ENCODE assay signal across 14 mouse cellular contexts in the genomic region with DNA sequence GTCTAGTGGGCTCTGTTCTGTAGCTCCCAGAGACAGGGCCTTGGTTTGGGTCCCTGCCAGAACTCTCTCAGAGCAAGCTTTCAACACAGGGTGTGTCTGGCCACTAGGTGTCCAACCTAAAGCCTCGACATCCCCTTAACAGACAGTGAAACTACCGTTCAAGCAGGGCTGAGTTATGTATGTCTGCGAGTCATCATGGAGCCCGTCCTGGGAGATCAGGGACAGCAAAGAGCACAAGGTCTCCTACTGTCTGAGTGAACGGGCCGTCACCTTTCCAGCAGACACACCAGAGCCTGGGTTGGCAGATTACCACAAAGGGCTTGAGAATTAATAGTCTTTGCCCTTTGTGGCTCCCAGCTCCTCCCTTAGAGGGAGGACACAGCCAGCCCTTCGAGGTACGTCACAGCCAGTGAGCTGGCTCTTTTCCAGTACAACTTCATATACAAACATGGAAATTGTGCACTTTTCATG. TPM values are rescaled to one million over a fixed set of nuclear protein-coding genes. Genes with fewer than 3 reads are reported as not detected.
DNase-seq lines count a peak whose midpoint lies in the region; ATAC-seq and TF ChIP-seq lines count a peak whose summit lies in the region.
"Had no signal": no experiment of that assay in that cellular context is flagged by ENCODE, and none has a peak within 500 bp of the region (broad histone marks: within the 10 kb centered on the region; RNA-seq: fewer than 3 reads in every experiment).

No protein-coding gene starts in this region.

- TF ChIP-seq POLR2A in liver, adult 2 months (IDR thresholded peaks at IDR 0.05; ENCODE audit: extremely low read depth, insufficient read depth, low read length): no peak
- TF ChIP-seq POLR2A in MEL (IDR thresholded peaks at IDR 0.05; ENCODE audit: control insufficient read depth in 1 of 2, insufficient read depth in 1 of 2, low read depth in 1 of 2, low read length in 2 of 2, poor library complexity in 1 of 2): no peak

- no peaks in the 10 kb centered on the region for H3K27me3 ChIP-seq in liver, adult 2 months (ENCODE audit: control insufficient read depth, insufficient read depth, low read length)
- H3K27me3 ChIP-seq in liver, embryonic 11.5 days (replicated peaks; ENCODE audit: control insufficient read depth, insufficient read depth, low read length): no peaks in the 10 kb centered on the region
- no peaks in the 10 kb centered on the region for H3K27me3 ChIP-seq in MEL (ENCODE audit: control insufficient read depth in 1 of 2, insufficient read depth in 2 of 2, low read length in 2 of 2)
- no peaks in the 10 kb centered on the region for H3K27me3 ChIP-seq in forebrain, embryonic 11.5 days (ENCODE audit: control insufficient read depth, insufficient read depth, low read length)
- H3K27me3 ChIP-seq: lung, embryonic 15.5 days had no signal

- DNase-seq in liver, adult 2 months (ENCODE audit: extremely low read depth, low read depth, low spot score): peak; percentile 71
- no peak for DNase-seq in liver, embryonic 11.5 days (ENCODE audit: low spot score)
- peak; percentile 49 for DNase-seq in MEL (ENCODE audit: low read depth, low spot score)
- DNase-seq in left cerebral cortex, adult 2 months (ENCODE audit: extremely low spot score in 1 of 2, low spot score in 2 of 2): no peak
- DNase-seq in forebrain, embryonic 11.5 days (ENCODE audit: low spot score): no peak
- DNase-seq: cerebellum, adult 9-11 months had no signal

- no peak for TF ChIP-seq CTCF in liver, adult 2 months (IDR thresholded peaks at IDR 0.05; ENCODE audit: low read depth, low read length)
- TF ChIP-seq CTCF in MEL (IDR thresholded peaks at IDR 0.05 in 2 of 3, conservative IDR thresholded peaks at IDR 0.05 in 1 of 3; ENCODE audit: control insufficient read depth in 1 of 3, insufficient read depth in 1 of 3, low read depth in 2 of 3, low read length in 3 of 3, poor library complexity in 1 of 3, severe bottlenecking in 1 of 3): peak in 1 of 3 experiments; percentile 16; a peak in 1 of 6 replicates
- TF ChIP-seq CTCF in left cerebral cortex, adult 2 months (IDR thresholded peaks at IDR 0.05): no peak

- 21% methylated on average over 8 of the region's 8 CpGs for WGBS in liver, adult 2 months
- 62% methylated on average over 8 of the region's 8 CpGs for WGBS in liver, embryonic 11.5 days
- 73% methylated on average over 8 of the region's 8 CpGs for WGBS in forebrain, embryonic 11.5 days

- H3K9me3 ChIP-seq in liver, embryonic 11.5 days (ENCODE audit: control insufficient read depth, low read length): no peaks in the 10 kb centered on the region
- no peaks in the 10 kb centered on the region for H3K9me3 ChIP-seq in MEL (replicated peaks; ENCODE audit: insufficient read depth, low read length)
- no peaks in the 10 kb centered on the region for H3K9me3 ChIP-seq in forebrain, embryonic 11.5 days (ENCODE audit: control insufficient read depth, low read length)
- H3K9me3 ChIP-seq: lung, embryonic 15.5 days had no signal

- H3K9ac ChIP-seq in liver, adult 2 months (ENCODE audit: low read depth, low read length): no peak overlapping the region
- H3K9ac ChIP-seq in liver, embryonic 11.5 days (ENCODE audit: low read depth, low read length): no peak overlapping the region
- H3K9ac ChIP-seq in MEL (ENCODE audit: control insufficient read depth, low read depth, low read length, poor library complexity, severe bottlenecking): no peak overlapping the region
- no peak overlapping the region for H3K9ac ChIP-seq in forebrain, embryonic 11.5 days (ENCODE audit: low read length)
- H3K9ac ChIP-seq: lung, embryonic 15.5 days had no signal

- TF ChIP-seq RAD21 in MEL (IDR thresholded peaks at IDR 0.05; ENCODE audit: low read depth, low read length): no peak; the same call in 1 of the 2 replicates

- H3K4me1 ChIP-seq in liver, adult 2 months (ENCODE audit: control insufficient read depth, insufficient read depth, low read length): peaks cover 5% of the 10 kb centered on the region
- H3K4me1 ChIP-seq in liver, embryonic 11.5 days (replicated peaks; ENCODE audit: control insufficient read depth, insufficient read depth, low read length): peaks cover 10% of the 10 kb centered on the region
- H3K4me1 ChIP-seq in MEL (ENCODE audit: control insufficient read depth in 1 of 2, insufficient read depth in 2 of 2, low read length in 2 of 2): peaks cover 9 to 48% of the 10 kb centered on the region in 2 experiments
- 0 out of 2 replicates have a peak, but pooled peaks cover 2% of the 10 kb centered on the region for H3K4me1 ChIP-seq in forebrain, embryonic 11.5 days (replicated peaks; ENCODE audit: control insufficient read depth, insufficient read depth, low read length)

- H3K4me3 ChIP-seq in liver, adult 2 months (ENCODE audit: insufficient read depth, low read depth, low read length): no peak overlapping the region
- no peak overlapping the region for H3K4me3 ChIP-seq in liver, embryonic 11.5 days (ENCODE audit: low read depth, low read length)
- H3K4me3 ChIP-seq in MEL (ENCODE audit: control insufficient read depth in 1 of 2, insufficient read depth in 1 of 2, low read depth in 2 of 2, low read length in 2 of 2): no peak overlapping the region
- H3K4me3 ChIP-seq in left cerebral cortex, adult 2 months: no peak overlapping the region
- no peak overlapping the region for H3K4me3 ChIP-seq in forebrain, embryonic 11.5 days (ENCODE audit: low read depth, low read length)
- H3K4me3 ChIP-seq: lung, embryonic 15.5 days had no signal

- no peak overlapping the region for H3K27ac ChIP-seq in liver, adult 2 months (replicated peaks; ENCODE audit: insufficient read depth, low read depth, low read length)
- H3K27ac ChIP-seq in liver, embryonic 11.5 days (ENCODE audit: low read depth, low read length): no peak overlapping the region
- H3K27ac ChIP-seq in MEL (ENCODE audit: control insufficient read depth, low read depth, low read length): peak overlapping the region; percentile 14; the same call in 1 of the 2 replicates
- no peak overlapping the region for H3K27ac ChIP-seq in left cerebral cortex, adult 2 months
- no peak overlapping the region for H3K27ac ChIP-seq in forebrain, embryonic 11.5 days (ENCODE audit: low read depth, low read length)
- H3K27ac ChIP-seq: lung, embryonic 15.5 days had no signal

- no peak for TF ChIP-seq EP300 in MEL (IDR thresholded peaks at IDR 0.05; ENCODE audit: low read depth in 1 of 2, low read length in 2 of 2)

- H3K36me3 ChIP-seq in liver, adult 2 months (ENCODE audit: control insufficient read depth, insufficient read depth, low read length): no peaks in the 10 kb centered on the region
- H3K36me3 ChIP-seq in liver, embryonic 11.5 days (ENCODE audit: control insufficient read depth, insufficient read depth, low read length): peaks cover 4% of the 10 kb centered on the region; the same call in 1 of the 2 replicates
- peaks cover 0 to 28% of the 10 kb centered on the region in 2 experiments; a peak in 2 of 4 replicates for H3K36me3 ChIP-seq in MEL (ENCODE audit: control insufficient read depth in 1 of 2, insufficient read depth in 2 of 2, low read length in 2 of 2)
- no peaks in the 10 kb centered on the region for H3K36me3 ChIP-seq in forebrain, embryonic 11.5 days (ENCODE audit: control insufficient read depth, insufficient read depth, low read length)

- no peaks in the 10 kb centered on the region for H3K79me2 ChIP-seq in liver, adult 2 months (ENCODE audit: control insufficient read depth, insufficient read depth, low read length)
- H3K79me2 ChIP-seq in MEL (ENCODE audit: control insufficient read depth, insufficient read depth, low read length, poor library complexity): no peaks in the 10 kb centered on the region

- no peak for ATAC-seq in liver, embryonic 11.5 days (replicated peaks; ENCODE audit: low FRiP score)
- ATAC-seq in hematopoietic stem cell, adult 5-6 weeks (replicated peaks in 1 of 2; ENCODE audit: insufficient read depth in 1 of 2, low FRiP score in 2 of 2, low TSS enrichment in 1 of 2, low read depth in 1 of 2, poor library complexity in 2 of 2, severe bottlenecking in 2 of 2): 0 out of 4 replicates have a peak, but pooled peaks have one; percentile 16 to 19
- peak; percentile 68 for ATAC-seq in megakaryocyte-erythroid progenitor cell, adult 5-6 weeks (replicated peaks; ENCODE audit: low FRiP score, low TSS enrichment, poor library complexity, severe bottlenecking)
- no peak for ATAC-seq in forebrain, embryonic 11.5 days (replicated peaks; ENCODE audit: low FRiP score)

- intact Hi-C loops in left cerebral cortex, adult 2 months (cut with DNase I): no loop called here

- H3K4me2 ChIP-seq in liver, embryonic 11.5 days: no peak overlapping the region
- no peak overlapping the region for H3K4me2 ChIP-seq in forebrain, embryonic 11.5 days (ENCODE audit: low read depth, low read length, severe bottlenecking)
- H3K4me2 ChIP-seq: lung, embryonic 15.5 days had no signal

TF ChIP-seq in MEL, 35 proteins besides CTCF, POLR2A, EP300 and RAD21 (continues in another document):
- no peak for TF ChIP-seq ZMIZ1 (IDR thresholded peaks at IDR 0.05; ENCODE audit: low read depth, low read length)
- TF ChIP-seq SMC3 (IDR thresholded peaks at IDR 0.05; ENCODE audit: low read depth, low read length): peak; percentile 13; the same call in 1 of the 2 replicates

RNA-seq across cellular contexts. Expression of gene Trcg1, which starts 10.9 kb away (rescaled TPM):
- total RNA-seq in liver, adult 2 months (2014; rRNA removed): not detected in 2 replicates
- polyA plus RNA-seq in liver, adult 2 months (2012; rRNA removed): not detected in 2 replicates
- polyA plus RNA-seq in liver, embryonic 11.5 days (2014; fragmentation: Nextera tagmentation; extraction: Ambion mirVana): not detected in 2 replicates
- total RNA-seq in MEL (2012; rRNA removed): not detected in 2 replicates
- not detected for polyA plus RNA-seq in MEL (2012; ENCODE audit: insufficient read depth in 1 of 2, insufficient read length in 2 of 2, low read depth in 1 of 2, low replicate concordance in 2 of 2, missing spikeins in 1 of 2)
- not detected in 2 replicates for total RNA-seq in hematopoietic stem cell, adult 5-6 weeks (2017)
- not detected in 2 replicates for total RNA-seq in megakaryocyte-erythroid progenitor cell, adult 5-6 weeks (2014; fragmentation: Nextera tagmentation)
- total RNA-seq in megakaryocyte-erythroid progenitor cell, adult 5-6 weeks (2017): not detected in 2 replicates
- not detected for total RNA-seq in left cerebral cortex, adult 2 months (2021)
- 0.09 TPM in 1 of 2 replicates, not detected in the other for polyA plus RNA-seq in forebrain, embryonic 11.5 days (2014; fragmentation: Nextera tagmentation; extraction: Ambion mirVana)
- total RNA-seq: heart, postnatal 25 days; left cerebral cortex, postnatal 14 days; midbrain, postnatal 0 days had no signal
- polyA plus RNA-seq: embryonic facial prominence, embryonic 14.5 days; large intestine, adult 2 months; lung, embryonic 15.5 days; midbrain, postnatal 0 days had no signal

RNA-seq across cellular contexts. Expression of gene 1700017B05Rik, which starts 15.2 kb away (rescaled TPM):
- 1.7 and 4.4 TPM in 2 replicates for total RNA-seq in liver, adult 2 months (2014; rRNA removed)
- 4.9 and 6.3 TPM in 2 replicates for polyA plus RNA-seq in liver, adult 2 months (2012; rRNA removed)
- 27.0 and 29.5 TPM in 2 replicates for polyA plus RNA-seq in liver, embryonic 11.5 days (2014; fragmentation: Nextera tagmentation; extraction: Ambion mirVana)
- total RNA-seq in MEL (2012; rRNA removed): 52.7 and 55.7 TPM in 2 replicates
- polyA plus RNA-seq in MEL (2012; ENCODE audit: insufficient read depth in 1 of 2, insufficient read length in 2 of 2, low read depth in 1 of 2, low replicate concordance in 2 of 2, missing spikeins in 1 of 2): 10 to 100 TPM in 1 of 2 experiments, not detected in 1; 76.5 TPM
- total RNA-seq in hematopoietic stem cell, adult 5-6 weeks (2017): 26.4 and 32.4 TPM in 2 replicates
- total RNA-seq in megakaryocyte-erythroid progenitor cell, adult 5-6 weeks (2014; fragmentation: Nextera tagmentation): 81.6 and 83.6 TPM in 2 replicates
- 13.8 and 33.3 TPM in 2 replicates for total RNA-seq in megakaryocyte-erythroid progenitor cell, adult 5-6 weeks (2017)
- 10 to 100 TPM; 18.5 to 20.1 TPM for total RNA-seq in left cerebral cortex, adult 2 months (2021)
- polyA plus RNA-seq in forebrain, embryonic 11.5 days (2014; fragmentation: Nextera tagmentation; extraction: Ambion mirVana): 12.5 TPM in 2 replicates

Comparison
In these comparisons a context has a peak if more than half of its experiments do, and no peak if none do; other contexts are left out.
1. DNase-seq: peak in liver, adult 2 months (single experiment) and MEL (single experiment); none in liver, embryonic 11.5 days (single experiment), left cerebral cortex, adult 2 months (0 of 2) and forebrain, embryonic 11.5 days (single experiment).
2. ATAC-seq: peak in hematopoietic stem cell, adult 5-6 weeks (2 of 2) and megakaryocyte-erythroid progenitor cell, adult 5-6 weeks (single experiment); none in liver, embryonic 11.5 days (single experiment) and forebrain, embryonic 11.5 days (single experiment).